Mouse (Mus musculus) heart, embryonic 10.5 days (tissue): ENCODE results near the gene Tnnc1. TPM values are rescaled to one million over a fixed set of nuclear protein-coding genes. Genes with fewer than 3 reads are reported as not detected.

ENCODE experiments used
- DNase-seq: peaks from one replicate; pipeline ENCODE4 v3.0.0-alpha.2; 2017; ENCODE audit warnings: low spot score
- H3K27ac ChIP-seq: fragments of 300-500 bp; sonication (generic); 2 replicates; pipeline ENCODE4 v1.5.1; 2016; ENCODE audit warnings: mild to moderate bottlenecking
- H3K27me3 ChIP-seq: fragments of 300-500 bp; sonication (generic); 2 replicates; pipeline ENCODE4 v1.6.1; 2016; ENCODE audit warnings: mild to moderate bottlenecking; ENCODE audit not compliant: poor library complexity, insufficient read depth, severe bottlenecking
- H3K36me3 ChIP-seq: fragments of 300-500 bp; sonication (generic); 2 replicates; pipeline ENCODE4 v1.6.1; 2016; ENCODE audit warnings: mild to moderate bottlenecking, moderate library complexity
- H3K4me1 ChIP-seq: fragments of 300-500 bp; sonication (generic); 2 replicates; pipeline ENCODE4 v1.6.1; 2016; ENCODE audit warnings: mild to moderate bottlenecking
- H3K4me3 ChIP-seq: fragments of 300-500 bp; sonication (generic); 2 replicates; pipeline ENCODE4 v1.5.1; 2016; ENCODE audit warnings: mild to moderate bottlenecking, moderate library complexity
- H3K9me3 ChIP-seq: fragments of 300-500 bp; sonication (generic); 2 replicates; pipeline ENCODE4 v1.6.1; 2016; ENCODE audit warnings: mild to moderate bottlenecking, moderate library complexity
- WGBS: fragments of 180-500 bp; shearing (Covaris S2); methylation state at CpG from one replicate; pipeline ENCODE4 v1.1.7; 2016; 5-methylcytosine and 5-hydroxymethylcytosine counted together
- polyA plus RNA-seq: library from polyadenylated mRNA; unstranded; fragments of >200 nt; fragmentation: Nextera tagmentation; extraction: Ambion mirVana; gene quantifications from 2 replicates; pipeline ENCODE4 v1.2.1, GENCODE M21; 2016

The Tnnc1 gene
- polyA plus RNA-seq, 1 experiment from 2014 or later, result 1,899 TPM

GRCm38 (mm10) chr14:31191936-31192335 is 16.2 kb upstream of the Tnnc1 start:
- WGBS, result 62% methylated on average over 2 of the region's 2 CpGs

DNA sequence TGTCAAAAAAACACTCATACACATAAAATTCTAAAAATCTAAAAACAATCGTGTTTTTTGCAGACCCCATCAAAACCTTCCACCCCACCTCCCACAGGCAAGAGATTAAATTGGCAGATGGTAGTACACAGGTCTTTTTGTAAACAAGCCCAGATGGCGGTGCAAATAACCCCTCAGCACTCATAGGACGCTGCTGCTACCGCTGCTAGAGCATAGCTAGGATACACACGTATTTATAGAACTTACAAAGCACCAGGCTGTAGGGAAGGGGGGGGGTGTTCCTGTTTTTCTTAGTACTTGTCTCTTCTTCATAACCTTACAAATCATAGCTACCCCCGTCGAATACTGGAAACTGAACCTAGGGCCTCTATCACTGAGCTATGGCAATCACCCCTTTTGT is 14.3 kb upstream of the Tnnc1 start:
- DNase-seq, result no peak
- Histone ChIP-seq H3K9me3 (no peaks in the 10 kb centered on the region), H3K4me3 (no peak overlapping the region), H3K36me3 (peaks cover 98% of the 10 kb centered on the region), H3K27me3 (no peaks in the 10 kb centered on the region), H3K27ac (no peak overlapping the region), H3K4me1 (peaks cover 37% of the 10 kb centered on the region)
- WGBS, result 90% methylated on average over 7 of the region's 7 CpGs

More at GRCm38 (mm10) chr14:31191936-31192335, 16.2 kb upstream of the Tnnc1 start:
- Histone ChIP-seq H3K4me1 (peaks cover 35% of the 10 kb centered on the region), H3K36me3 (peaks cover 98% of the 10 kb centered on the region), H3K27me3 (no peaks in the 10 kb centered on the region), H3K4me3 (no peak overlapping the region), H3K27ac (no peak overlapping the region), H3K9me3 (no peaks in the 10 kb centered on the region)
- DNase-seq, result no peak

DNA sequence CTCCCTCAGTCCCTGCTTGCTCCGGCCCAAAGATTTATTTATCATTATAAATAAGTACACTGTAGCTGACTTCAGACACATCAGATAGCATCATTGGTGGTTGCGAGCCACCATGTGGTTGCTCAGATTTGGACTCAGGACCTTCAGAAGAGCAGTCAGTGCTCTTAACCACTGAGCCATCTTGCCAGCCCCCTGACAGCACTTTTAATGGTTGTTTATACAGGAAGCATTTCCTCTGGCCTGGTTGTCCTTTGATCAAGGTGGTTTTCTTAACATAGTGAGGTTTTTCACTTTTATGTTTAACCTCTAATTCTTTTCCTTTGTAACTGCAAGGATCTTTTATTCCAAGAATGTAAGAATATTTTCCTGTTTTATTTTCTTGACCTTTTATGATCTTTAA is 13.7 kb upstream of the Tnnc1 start:
- no peak for DNase-seq
- Histone ChIP-seq H3K9me3 (no peaks in the 10 kb centered on the region), H3K36me3 (peaks cover 98% of the 10 kb centered on the region), H3K4me3 (no peak overlapping the region), H3K4me1 (peaks cover 31% of the 10 kb centered on the region), H3K27me3 (no peaks in the 10 kb centered on the region), H3K27ac (no peak overlapping the region)
- 88% methylated on average over 2 of the region's 2 CpGs for WGBS

- DNase-seq, result no peak
- no peaks in the 10 kb centered on the region for H3K27me3 ChIP-seq
- H3K4me1 ChIP-seq, result peaks cover 27% of the 10 kb centered on the region
- peak overlapping the region; percentile 69 for H3K27ac ChIP-seq
- H3K9me3 ChIP-seq, result no peaks in the 10 kb centered on the region
- H3K36me3 ChIP-seq, result peaks cover 98% of the 10 kb centered on the region
- 52% methylated on average over 14 of the region's 14 CpGs for WGBS
- peak overlapping the region; percentile 13; the same call in 1 of the 2 replicates for H3K4me3 ChIP-seq
Observed at GRCm38 (mm10) chr14:31194891-31195513, 13.1 kb upstream of the Tnnc1 start.

GRCm38 (mm10) chr14:31195521-31195920 is 12.6 kb upstream of the Tnnc1 start:
- H3K27me3 ChIP-seq, result no peaks in the 10 kb centered on the region
- no peak overlapping the region for H3K4me3 ChIP-seq
- H3K36me3 ChIP-seq, result peaks cover 98% of the 10 kb centered on the region
- 87% methylated on average over 4 of the region's 4 CpGs for WGBS
- no peak for DNase-seq
- peaks cover 30% of the 10 kb centered on the region for H3K4me1 ChIP-seq
- no peaks in the 10 kb centered on the region for H3K9me3 ChIP-seq
- peak overlapping the region; percentile 69 for H3K27ac ChIP-seq

DNA sequence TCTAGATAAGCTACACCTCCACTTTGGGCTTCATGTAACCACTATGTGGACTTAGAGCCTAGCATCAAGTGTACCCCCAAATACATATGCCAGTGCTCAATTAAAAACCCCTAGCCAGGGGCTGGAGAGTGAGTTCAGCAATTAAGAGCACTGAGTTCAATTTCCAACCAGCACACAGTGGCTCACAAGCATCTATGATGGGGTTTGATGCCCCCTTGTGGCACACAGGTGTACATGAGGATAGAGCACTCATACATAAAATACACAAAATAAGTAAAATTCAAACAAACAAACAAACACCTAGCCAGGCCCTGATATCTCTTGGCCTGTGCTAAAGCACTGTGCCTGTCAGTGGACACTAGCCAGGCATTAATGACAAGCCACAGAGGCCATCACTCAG is 12.1 kb upstream of the Tnnc1 start:
- Histone ChIP-seq H3K4me1 (peaks cover 31% of the 10 kb centered on the region), H3K4me3 (no peak overlapping the region), H3K9me3 (no peaks in the 10 kb centered on the region), H3K27me3 (no peaks in the 10 kb centered on the region), H3K36me3 (peaks cover 98% of the 10 kb centered on the region), H3K27ac (peak overlapping the region; percentile 69)
- no peak for DNase-seq

DNA sequence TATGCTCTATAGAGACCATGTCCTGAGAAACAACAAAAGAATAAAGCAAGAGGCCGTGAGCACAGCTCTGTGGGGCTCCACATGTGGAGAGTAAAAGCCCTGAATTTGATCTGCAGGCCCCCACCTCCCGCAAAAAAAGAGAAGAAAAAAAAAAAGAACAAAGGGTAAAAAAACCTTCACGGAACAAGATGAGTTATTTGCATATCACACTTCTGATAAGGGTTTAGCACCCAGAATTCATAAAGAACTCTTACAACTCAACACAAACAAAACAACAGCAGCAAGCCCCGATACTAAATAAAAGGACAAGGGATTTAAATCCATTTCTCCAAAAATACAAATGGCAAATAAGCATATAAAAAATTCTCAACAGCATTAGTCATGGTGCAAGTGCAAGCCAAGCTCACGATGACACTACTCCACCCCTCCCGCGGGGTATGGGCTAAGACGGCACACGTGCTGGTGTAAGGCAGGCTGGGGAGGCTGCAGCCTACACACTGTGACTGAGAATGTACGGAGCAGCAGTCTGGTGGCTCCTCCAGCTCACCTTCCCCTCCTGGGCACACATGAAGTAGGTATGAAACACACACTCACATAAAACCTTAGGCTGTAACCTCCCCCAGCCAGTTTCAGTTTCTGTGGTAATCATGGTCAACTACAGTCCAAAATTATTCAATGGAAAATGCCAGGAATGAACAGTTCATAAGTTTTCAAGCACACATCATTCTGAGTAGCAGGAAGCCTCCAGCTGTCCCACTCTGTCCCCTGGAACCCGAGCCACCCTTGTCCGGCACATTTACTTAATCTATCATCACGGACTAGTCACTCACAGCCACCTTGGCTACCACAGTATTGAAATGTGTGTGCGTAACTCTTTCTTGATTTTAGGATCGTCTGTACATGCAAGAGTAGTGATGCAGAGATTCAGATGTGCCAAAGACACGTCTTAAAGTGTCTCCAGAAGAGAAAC is 10.3 kb upstream of the Tnnc1 start:
- Histone ChIP-seq H3K4me1 (peaks cover 31% of the 10 kb centered on the region), H3K36me3 (peaks cover 98% of the 10 kb centered on the region)
- WGBS, result 68% methylated on average over 16 of the region's 16 CpGs

DNA sequence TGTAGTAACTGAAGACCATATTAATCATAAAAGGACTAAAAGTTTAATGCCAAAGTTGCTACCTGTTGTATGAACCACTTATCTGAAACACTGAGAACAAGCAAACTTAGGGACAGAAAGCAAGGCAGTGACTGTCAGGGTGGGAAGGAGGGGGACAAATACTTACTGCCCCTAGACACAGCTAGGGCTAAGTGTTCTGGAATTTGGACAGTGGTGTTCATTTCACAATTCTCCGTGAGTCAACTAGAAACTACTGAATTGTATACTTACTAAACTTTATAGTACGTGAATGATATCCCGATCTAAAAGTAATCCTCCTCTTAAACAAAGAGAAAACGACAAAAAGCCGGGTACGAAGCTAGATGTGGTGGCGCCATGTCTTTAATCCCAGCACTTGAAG is 8.5 kb upstream of the Tnnc1 start:
- WGBS, result 95% methylated on average over 7 of the region's 7 CpGs
- H3K36me3 ChIP-seq, result peaks cover 98% of the 10 kb centered on the region
- peaks cover 37% of the 10 kb centered on the region for H3K4me1 ChIP-seq
- H3K4me3 ChIP-seq, result no peak overlapping the region
- DNase-seq, result no peak
- H3K9me3 ChIP-seq, result no peaks in the 10 kb centered on the region
- H3K27ac ChIP-seq, result no peak overlapping the region
- H3K27me3 ChIP-seq, result no peaks in the 10 kb centered on the region

More for the DNA sequence above, 10.3 kb upstream of the Tnnc1 start:
- H3K27ac ChIP-seq, result no peak overlapping the region
- H3K27me3 ChIP-seq, result no peaks in the 10 kb centered on the region
- no peak for DNase-seq
- H3K4me3 ChIP-seq, result no peak overlapping the region
- H3K9me3 ChIP-seq, result no peaks in the 10 kb centered on the region

DNA sequence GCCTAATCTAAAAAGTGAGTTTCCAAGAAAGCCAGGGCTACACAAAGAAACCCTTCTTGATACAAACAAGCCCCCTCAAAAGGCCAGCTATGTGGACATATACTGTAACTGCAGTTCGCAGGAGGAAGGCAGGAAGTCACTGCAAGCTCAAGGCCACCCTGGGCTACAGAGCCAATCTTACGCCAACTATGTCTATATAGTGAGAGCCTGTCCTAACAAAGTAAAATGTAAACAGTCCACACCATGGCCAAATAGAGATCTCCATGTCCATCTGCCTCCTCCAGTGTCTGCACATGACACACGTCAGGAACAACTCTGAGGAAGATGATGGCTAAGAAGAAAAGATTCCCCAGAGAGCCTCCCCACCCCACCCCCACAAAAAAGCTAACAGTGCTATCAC is 8.1 kb upstream of the Tnnc1 start:
- H3K4me3 ChIP-seq, result no peak overlapping the region
- no peaks in the 10 kb centered on the region for H3K27me3 ChIP-seq
- DNase-seq, result no peak
- peaks cover 38% of the 10 kb centered on the region for H3K4me1 ChIP-seq
- H3K9me3 ChIP-seq, result no peaks in the 10 kb centered on the region
- H3K36me3 ChIP-seq, result peaks cover 93% of the 10 kb centered on the region
- no peak overlapping the region for H3K27ac ChIP-seq
- 78% methylated on average over 3 of the region's 3 CpGs for WGBS

DNA sequence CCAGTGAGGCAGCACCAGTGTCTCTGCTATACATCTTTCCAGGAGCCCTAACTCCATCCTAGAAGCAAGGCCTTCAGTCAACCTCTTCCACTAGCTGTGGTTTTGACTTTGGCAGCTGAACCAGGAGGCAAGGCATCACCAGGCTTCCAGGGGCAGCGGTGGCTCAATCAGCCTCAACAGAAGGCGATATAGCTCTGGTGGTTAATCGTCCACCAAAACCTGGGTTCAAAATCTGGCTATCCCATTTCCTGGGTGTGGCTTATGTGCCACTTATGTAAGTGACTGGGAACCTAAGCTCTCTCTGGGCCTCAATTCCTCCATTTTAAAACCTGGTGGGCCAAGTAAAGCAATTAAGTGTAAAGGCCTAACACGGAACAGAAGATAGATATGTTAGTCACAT is 3.3 kb upstream of the Tnnc1 start:
- WGBS, result 69% methylated on average over 4 of the region's 4 CpGs
- Histone ChIP-seq H3K4me1 (peaks cover 41% of the 10 kb centered on the region), H3K4me3 (peak overlapping the region; percentile 73), H3K27ac (peak overlapping the region; percentile 99), H3K9me3 (no peaks in the 10 kb centered on the region), H3K27me3 (no peaks in the 10 kb centered on the region), H3K36me3 (peaks cover 55% of the 10 kb centered on the region)
- no peak for DNase-seq

DNA sequence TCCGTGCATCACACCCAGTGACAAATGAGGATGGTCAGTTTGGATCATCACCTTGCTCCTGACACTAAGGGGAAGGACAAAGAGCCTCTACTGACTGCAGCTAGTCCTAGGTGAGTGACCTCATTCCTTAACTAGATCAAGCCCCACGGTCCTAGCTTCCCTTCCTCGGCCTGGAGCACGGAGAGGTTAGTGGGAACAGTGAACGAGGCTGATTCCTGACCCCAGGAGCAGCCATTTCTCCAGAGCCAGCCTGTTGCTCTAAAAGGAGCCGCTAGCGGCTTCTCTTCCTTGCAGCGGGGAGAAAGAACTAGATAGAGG is 2.9 kb upstream of the Tnnc1 start:
- peaks cover 55% of the 10 kb centered on the region for H3K36me3 ChIP-seq
- H3K9me3 ChIP-seq, result no peaks in the 10 kb centered on the region
- no peaks in the 10 kb centered on the region for H3K27me3 ChIP-seq
- H3K4me3 ChIP-seq, result peak overlapping the region; percentile 73
- peak overlapping the region; percentile 99 for H3K27ac ChIP-seq
- WGBS, result 14% methylated on average over 8 of the region's 8 CpGs
- H3K4me1 ChIP-seq, result peaks cover 45% of the 10 kb centered on the region
- no peak for DNase-seq

DNA sequence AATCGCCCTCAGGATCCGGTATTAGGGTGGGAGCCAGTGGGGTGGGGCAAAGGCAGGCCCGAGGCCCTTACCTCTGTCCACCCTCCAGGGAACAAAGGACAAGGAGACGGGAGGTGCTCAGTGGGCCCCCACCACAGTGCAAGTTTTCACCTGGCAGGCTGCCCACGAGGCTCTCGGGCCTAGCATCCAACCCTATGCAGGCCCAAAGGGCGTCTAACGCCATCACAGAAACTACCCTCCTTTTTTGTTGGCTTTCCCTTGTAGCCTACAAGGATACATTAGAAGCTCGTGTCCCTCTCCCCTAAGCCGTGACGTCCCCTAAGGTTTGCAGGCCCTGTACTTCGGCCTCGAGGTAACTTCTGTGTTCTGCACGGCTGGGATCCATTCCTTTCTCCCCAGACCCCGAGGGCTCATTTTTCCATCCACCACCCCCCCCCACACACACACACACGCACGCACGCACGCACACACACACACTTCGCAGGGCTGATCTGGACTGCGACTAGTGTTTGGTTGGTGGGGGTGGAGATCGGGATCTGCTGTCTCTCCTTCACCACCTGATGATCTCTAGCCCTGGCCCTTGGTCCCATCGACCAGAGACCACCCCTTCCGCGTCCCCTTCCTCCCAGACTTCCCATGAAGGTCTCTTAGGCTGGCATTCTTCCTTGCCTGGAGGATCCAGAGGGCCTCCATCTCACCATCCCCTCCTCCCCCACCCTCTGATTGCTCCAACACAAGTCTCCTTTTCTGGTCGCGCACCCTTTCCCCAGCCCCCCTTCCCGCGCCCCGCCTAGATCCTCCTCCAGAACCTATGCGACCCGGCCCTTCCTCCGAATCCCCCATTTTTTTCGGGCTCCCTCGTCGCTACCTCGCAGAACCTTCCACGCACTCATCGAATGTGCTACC is 2.3 kb upstream of the Tnnc1 start:
- H3K9me3 ChIP-seq, result no peaks in the 10 kb centered on the region
- 1% methylated on average over 39 of the region's 39 CpGs for WGBS
- no peak for DNase-seq
- no peaks in the 10 kb centered on the region for H3K27me3 ChIP-seq
- peak overlapping the region; percentile 99 for H3K27ac ChIP-seq
- peaks cover 54% of the 10 kb centered on the region for H3K36me3 ChIP-seq
- H3K4me3 ChIP-seq, result peak overlapping the region; percentile 73
- peaks cover 46% of the 10 kb centered on the region for H3K4me1 ChIP-seq
